Mouse (Mus musculus) midbrain, embryonic 12.5 days (tissue): Measurements from ENCODE around the gene A930017K11Rik. TPM values are rescaled to one million over a fixed set of nuclear protein-coding genes. Genes with fewer than 3 reads are reported as not detected.

Source experiments
- ATAC-seq: fragments of 200-750 bp; cut with Nextera tagmentation; 2 replicates; pipeline ENCODE4 v1.8.0; 2017; ENCODE audit warnings: low read depth, moderate TSS enrichment, moderate library complexity; ENCODE audit not compliant: low FRiP score
- H3K27ac ChIP-seq: fragments of 300-500 bp; sonication (generic); replicated peaks from 2 replicates; pipeline ENCODE4 v1.5.1; 2016; ENCODE audit warnings: mild to moderate bottlenecking
- H3K27me3 ChIP-seq: fragments of 300-500 bp; sonication (generic); 2 replicates; pipeline ENCODE4 v1.6.1; 2016; ENCODE audit warnings: mild to moderate bottlenecking
- H3K36me3 ChIP-seq: fragments of 300-500 bp; sonication (generic); 2 replicates; pipeline ENCODE4 v1.6.1; 2016
- H3K4me1 ChIP-seq: fragments of 300-500 bp; sonication (generic); 2 replicates; pipeline ENCODE4 v1.6.1; 2016
- H3K4me2 ChIP-seq: fragments of 300-500 bp; sonication (generic); replicated peaks from 2 replicates; pipeline ENCODE4 v1.6.1; 2016; ENCODE audit warnings: mild to moderate bottlenecking, moderate library complexity
- H3K4me3 ChIP-seq: fragments of 300-500 bp; sonication (generic); 2 replicates; pipeline ENCODE4 v1.5.1; 2016; ENCODE audit warnings: mild to moderate bottlenecking
- H3K9ac ChIP-seq: fragments of 300-500 bp; sonication (generic); replicated peaks from 2 replicates; pipeline ENCODE4 v1.6.1; 2016; ENCODE audit warnings: mild to moderate bottlenecking, moderate library complexity
- H3K9me3 ChIP-seq: fragments of 300-500 bp; sonication (generic); 2 replicates; pipeline ENCODE4 v1.6.1; 2016; ENCODE audit warnings: mild to moderate bottlenecking
- WGBS: fragments of 180-500 bp; shearing (Covaris S2); methylation state at CpG from one replicate; pipeline ENCODE4 v1.1.7; 2016; 5-methylcytosine and 5-hydroxymethylcytosine counted together
- polyA plus RNA-seq: library from polyadenylated mRNA; unstranded; fragments of >200 nt; fragmentation: Nextera tagmentation; extraction: Ambion mirVana; gene quantifications from 2 replicates; pipeline ENCODE4 v1.2.1, GENCODE M21; 2016

The A930017K11Rik gene
- polyA plus RNA-seq, 1 experiment from 2014 or later, result 0.13 TPM

DNA sequence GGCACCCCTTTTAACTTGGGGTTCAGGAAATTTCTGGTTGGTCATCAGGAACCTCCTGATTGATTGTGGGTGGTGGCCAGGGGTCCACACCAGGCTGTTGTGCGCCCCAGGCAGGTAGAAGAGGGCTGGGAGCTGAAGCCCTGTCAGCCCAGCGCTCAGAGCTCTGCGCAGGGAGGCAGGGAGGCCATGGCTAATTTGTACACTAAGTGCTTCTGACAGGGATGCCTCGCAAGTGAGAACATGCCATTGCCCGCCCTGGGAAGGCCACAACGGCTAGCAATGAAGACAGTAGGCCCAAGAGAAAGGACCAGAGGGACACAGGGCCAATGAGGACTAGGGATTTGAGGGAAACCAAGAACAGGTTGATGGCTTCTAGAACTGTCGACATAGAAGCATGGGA is 4.3 kb upstream of the A930017K11Rik start:
- 86% methylated on average over 7 of the region's 7 CpGs for WGBS
- no peaks in the 10 kb centered on the region for H3K9me3 ChIP-seq
- no peak overlapping the region for H3K4me3 ChIP-seq
- peaks cover 5% of the 10 kb centered on the region for H3K4me1 ChIP-seq
- no peak overlapping the region for H3K9ac ChIP-seq
- no peak overlapping the region for H3K4me2 ChIP-seq
- peaks cover 24% of the 10 kb centered on the region for H3K27me3 ChIP-seq
- H3K27ac ChIP-seq, result no peak overlapping the region
- peaks cover 40% of the 10 kb centered on the region for H3K36me3 ChIP-seq
- ATAC-seq, result no peak

DNA sequence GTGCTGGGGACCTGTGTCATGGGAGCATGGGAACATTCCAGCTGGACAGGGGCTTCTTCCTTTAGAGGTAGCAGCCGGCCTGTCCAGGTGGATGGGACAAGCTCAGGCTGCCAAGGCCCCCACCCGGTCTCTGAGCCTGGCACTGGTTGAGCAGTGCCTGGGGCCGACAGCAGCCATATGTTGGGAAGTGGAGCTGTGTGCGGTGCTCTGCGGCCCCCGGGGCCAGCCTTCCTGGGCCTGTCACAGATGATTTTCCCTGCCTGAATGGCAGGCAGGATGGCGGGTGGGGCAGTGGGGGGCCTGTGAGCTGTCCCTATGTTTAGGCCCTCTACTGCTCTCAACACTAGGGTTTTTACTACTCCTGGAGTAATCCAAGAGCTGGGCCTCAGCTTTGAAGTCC is 3.8 kb upstream of the A930017K11Rik start:
- H3K27me3 ChIP-seq, result peaks cover 29% of the 10 kb centered on the region
- H3K9ac ChIP-seq, result peak overlapping the region; percentile 16; the same call in 1 of the 2 replicates
- H3K4me1 ChIP-seq, result peaks cover 8% of the 10 kb centered on the region
- H3K4me3 ChIP-seq, result no peak overlapping the region
- H3K4me2 ChIP-seq, result no peak overlapping the region
- no peaks in the 10 kb centered on the region for H3K9me3 ChIP-seq
- ATAC-seq, result no peak
- H3K27ac ChIP-seq, result no peak overlapping the region
- peaks cover 35% of the 10 kb centered on the region for H3K36me3 ChIP-seq
- WGBS, result 82% methylated on average over 7 of the region's 7 CpGs

DNA sequence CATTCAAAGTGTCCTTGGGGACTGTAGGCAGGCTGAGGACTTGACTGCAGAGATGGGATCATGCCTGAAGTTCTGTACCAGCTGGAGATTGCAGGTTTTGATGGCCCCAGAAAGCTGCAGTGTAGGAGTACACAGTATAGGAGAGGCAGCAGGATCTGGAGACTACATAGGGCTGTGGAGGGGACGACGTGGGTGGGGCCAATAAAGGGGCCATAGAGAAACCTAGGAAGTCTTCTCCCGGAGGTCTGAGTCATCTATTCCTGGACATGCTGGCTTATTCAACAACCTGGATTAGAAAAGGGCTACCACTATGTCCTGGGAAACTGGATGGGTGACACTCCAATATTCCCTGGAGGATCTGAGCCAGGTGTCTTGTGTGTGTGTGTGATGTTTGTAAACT is 3.4 kb upstream of the A930017K11Rik start:
- H3K27me3 ChIP-seq, result peaks cover 33% of the 10 kb centered on the region
- no peak for ATAC-seq
- 74% methylated on average over 3 of the region's 3 CpGs for WGBS
- H3K9ac ChIP-seq, result peak overlapping the region; percentile 16; the same call in 1 of the 2 replicates
- H3K27ac ChIP-seq, result no peak overlapping the region
- H3K9me3 ChIP-seq, result no peaks in the 10 kb centered on the region
- no peak overlapping the region for H3K4me3 ChIP-seq
- H3K36me3 ChIP-seq, result peaks cover 31% of the 10 kb centered on the region
- H3K4me1 ChIP-seq, result peaks cover 8% of the 10 kb centered on the region
- no peak overlapping the region for H3K4me2 ChIP-seq

DNA sequence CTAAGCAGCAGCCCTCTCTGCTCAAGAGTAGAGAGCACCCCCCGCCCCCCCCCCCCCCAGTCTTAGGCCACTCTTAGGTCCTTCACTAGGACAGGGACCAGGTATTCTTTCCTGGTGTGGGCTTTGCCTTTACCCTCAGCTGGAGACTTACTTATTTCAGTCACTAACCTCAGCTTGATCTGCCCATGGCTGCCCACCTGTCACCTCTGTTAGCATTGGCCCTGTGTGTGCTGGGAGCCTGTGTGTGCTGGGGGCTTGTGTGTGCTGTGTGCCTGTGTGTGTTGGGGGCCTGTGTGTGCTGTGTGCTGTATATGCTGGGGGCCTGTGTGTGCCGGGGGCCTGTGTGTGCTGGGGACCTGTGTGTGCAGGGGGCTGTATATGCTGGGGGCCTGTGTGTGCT is 2.3 kb upstream of the A930017K11Rik start:
- peaks cover 21% of the 10 kb centered on the region; the same call in 1 of the 2 replicates for H3K36me3 ChIP-seq
- no peaks in the 10 kb centered on the region for H3K9me3 ChIP-seq
- ATAC-seq, result no peak
- H3K4me3 ChIP-seq, result no peak overlapping the region
- H3K4me2 ChIP-seq, result no peak overlapping the region
- H3K27ac ChIP-seq, result no peak overlapping the region
- WGBS, result 100% methylated on average over 1 of the region's 2 CpGs
- H3K4me1 ChIP-seq, result peaks cover 8% of the 10 kb centered on the region
- no peak overlapping the region for H3K9ac ChIP-seq
- peaks cover 44% of the 10 kb centered on the region for H3K27me3 ChIP-seq

DNA sequence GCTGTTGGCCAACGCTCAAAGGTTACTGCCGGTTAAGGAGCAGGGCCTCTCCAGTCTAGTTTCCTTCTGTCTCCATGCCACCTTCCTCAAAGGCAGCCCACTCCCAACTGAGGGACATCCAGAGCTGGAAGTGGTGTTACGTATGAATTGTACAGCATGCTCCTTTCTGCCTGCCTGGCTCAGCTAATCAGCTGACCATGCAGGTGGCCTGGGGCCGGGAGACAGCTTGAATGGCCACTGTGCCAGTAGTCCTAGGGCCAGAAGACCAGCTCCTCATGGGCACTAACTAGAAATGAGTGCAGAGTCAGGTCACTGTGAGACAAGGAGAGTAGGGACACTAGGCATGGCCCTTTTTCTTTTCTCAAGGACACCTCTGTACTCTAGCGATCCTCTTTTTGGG is 796 bp upstream of the A930017K11Rik start:
- H3K27me3 ChIP-seq, result peaks cover 46% of the 10 kb centered on the region
- 78% methylated on average over 5 of the region's 5 CpGs for WGBS
- H3K9me3 ChIP-seq, result no peaks in the 10 kb centered on the region

DNA sequence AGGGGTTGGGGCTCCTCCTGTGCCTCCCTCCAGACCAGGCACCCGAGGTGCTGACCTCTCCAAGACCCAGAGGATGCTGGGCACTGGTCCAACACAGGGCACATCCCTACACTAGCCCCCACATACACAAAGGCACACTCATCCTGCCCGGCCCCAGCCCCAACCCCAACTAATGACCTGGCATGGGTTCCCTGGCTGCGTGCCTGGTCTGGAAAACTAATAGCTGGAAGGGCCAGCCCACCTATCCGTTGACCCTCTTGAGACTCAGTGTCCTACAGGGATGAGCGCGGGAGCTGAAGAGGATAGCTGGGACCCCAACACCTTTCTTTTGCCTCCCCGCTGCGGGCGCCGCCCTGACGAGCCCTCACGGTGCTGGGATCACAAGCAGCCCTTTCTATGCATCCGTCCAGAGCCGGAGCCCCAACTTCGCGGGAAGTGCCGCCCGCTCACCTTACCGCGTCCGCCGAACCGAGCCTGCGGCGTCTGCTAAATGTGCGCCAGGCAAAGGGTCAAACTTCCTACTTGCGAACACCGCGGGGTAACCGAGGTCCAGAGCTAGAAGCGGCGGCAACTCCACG is 1.1 kb downstream of the A930017K11Rik start:
- peaks cover 46% of the 10 kb centered on the region for H3K27me3 ChIP-seq
- 1% methylated on average over 33 of the region's 33 CpGs for WGBS

More for the DNA sequence above, 796 bp upstream of the A930017K11Rik start:
- Histone ChIP-seq H3K36me3 (0 out of 2 replicates have a peak, but pooled peaks cover 10% of the 10 kb centered on the region), H3K4me3 (no peak overlapping the region), H3K9ac (no peak overlapping the region), H3K27ac (no peak overlapping the region), H3K4me2 (no peak overlapping the region), H3K4me1 (peaks cover 8% of the 10 kb centered on the region)
- ATAC-seq, result no peak

DNA sequence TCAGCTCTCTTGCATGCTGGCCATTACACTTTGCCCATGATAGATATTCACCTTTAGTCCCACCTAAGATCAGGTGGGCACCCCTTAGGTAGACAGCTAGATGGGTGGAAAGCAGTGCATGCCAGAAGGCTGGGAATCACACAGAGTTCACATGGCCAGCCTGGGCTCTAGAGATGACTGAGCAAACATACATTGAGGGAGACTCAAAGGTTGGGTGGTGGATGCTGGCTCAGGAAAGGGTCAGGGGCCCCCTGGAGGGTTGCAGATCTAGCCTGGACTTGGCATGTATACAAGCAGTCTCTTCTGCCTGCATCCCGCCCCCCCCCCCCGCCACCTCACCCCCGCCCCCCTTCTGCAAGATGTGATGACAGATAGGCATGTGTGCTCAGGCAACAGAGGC is 1.7 kb downstream of the A930017K11Rik start:
- Histone ChIP-seq H3K4me2 (no peak overlapping the region), H3K4me1 (peaks cover 8% of the 10 kb centered on the region), H3K27me3 (peaks cover 46% of the 10 kb centered on the region), H3K9me3 (no peaks in the 10 kb centered on the region), H3K36me3 (no peaks in the 10 kb centered on the region), H3K4me3 (no peak overlapping the region), H3K9ac (no peak overlapping the region), H3K27ac (no peak overlapping the region)
- WGBS, result 14% methylated on average over 3 of the region's 3 CpGs
- no peak for ATAC-seq

More for the DNA sequence above, 1.1 kb downstream of the A930017K11Rik start:
- no peak for ATAC-seq
- H3K9me3 ChIP-seq, result no peaks in the 10 kb centered on the region
- H3K4me2 ChIP-seq, result peak overlapping the region; percentile 43
- H3K27ac ChIP-seq, result no peak overlapping the region
- H3K4me1 ChIP-seq, result peaks cover 8% of the 10 kb centered on the region
- peak overlapping the region; percentile 32 for H3K4me3 ChIP-seq
- no peak overlapping the region for H3K9ac ChIP-seq
- no peaks in the 10 kb centered on the region for H3K36me3 ChIP-seq

DNA sequence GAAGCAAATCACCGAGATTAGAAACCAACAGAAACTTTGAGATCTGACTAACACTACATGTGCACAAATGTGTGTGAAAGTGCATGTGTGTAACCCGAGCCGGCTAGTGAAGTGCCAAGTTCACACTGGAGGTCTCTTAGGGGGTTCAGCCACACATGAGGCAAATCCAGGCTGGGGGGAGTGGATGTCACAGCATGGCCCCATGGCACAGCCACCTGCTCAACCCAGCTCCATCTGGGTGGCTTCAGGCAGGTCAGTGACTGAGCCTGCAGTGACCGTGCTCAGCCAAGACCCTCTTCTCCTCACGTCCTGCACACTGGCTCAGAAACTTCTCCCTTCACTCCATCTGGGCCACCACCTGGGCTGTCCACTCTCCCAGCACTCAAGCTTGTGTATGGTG is 2.4 kb downstream of the A930017K11Rik start:
- WGBS, result 80% methylated on average over 5 of the region's 5 CpGs
- peaks cover 50% of the 10 kb centered on the region for H3K27me3 ChIP-seq

DNA sequence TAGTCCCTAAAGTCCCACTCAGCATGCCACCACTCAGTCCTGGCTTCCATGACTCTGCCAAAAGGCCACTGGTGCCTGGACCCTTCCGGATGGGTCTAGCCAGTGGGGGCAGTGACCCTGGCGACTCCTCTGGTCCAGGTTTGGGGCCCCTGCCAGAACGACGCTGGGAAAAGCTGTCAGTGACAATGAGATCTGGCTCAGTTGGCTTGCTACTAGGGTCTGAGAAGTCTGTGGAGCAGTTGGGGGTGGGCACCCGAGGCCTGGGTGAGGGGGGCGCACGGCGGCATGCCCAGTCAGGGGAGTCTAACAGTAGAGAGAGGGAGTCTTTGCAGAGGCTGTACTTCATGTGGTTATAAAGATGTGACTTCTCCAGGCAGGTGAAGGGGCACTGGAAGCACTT is 4.3 kb downstream of the A930017K11Rik start:
- H3K36me3 ChIP-seq, result no peaks in the 10 kb centered on the region
- H3K4me3 ChIP-seq, result no peak overlapping the region
- peaks cover 8% of the 10 kb centered on the region for H3K4me1 ChIP-seq
- no peak for ATAC-seq
- H3K27ac ChIP-seq, result no peak overlapping the region
- no peak overlapping the region for H3K9ac ChIP-seq
- H3K27me3 ChIP-seq, result peaks cover 40% of the 10 kb centered on the region
- no peak overlapping the region for H3K4me2 ChIP-seq
- no peaks in the 10 kb centered on the region for H3K9me3 ChIP-seq
- 72% methylated on average over 8 of the region's 8 CpGs for WGBS

More for the DNA sequence above, 2.4 kb downstream of the A930017K11Rik start:
- Histone ChIP-seq H3K4me2 (no peak overlapping the region), H3K27ac (no peak overlapping the region), H3K4me1 (peaks cover 8% of the 10 kb centered on the region), H3K36me3 (no peaks in the 10 kb centered on the region), H3K4me3 (no peak overlapping the region), H3K9me3 (no peaks in the 10 kb centered on the region), H3K9ac (no peak overlapping the region)
- ATAC-seq, result no peak

DNA sequence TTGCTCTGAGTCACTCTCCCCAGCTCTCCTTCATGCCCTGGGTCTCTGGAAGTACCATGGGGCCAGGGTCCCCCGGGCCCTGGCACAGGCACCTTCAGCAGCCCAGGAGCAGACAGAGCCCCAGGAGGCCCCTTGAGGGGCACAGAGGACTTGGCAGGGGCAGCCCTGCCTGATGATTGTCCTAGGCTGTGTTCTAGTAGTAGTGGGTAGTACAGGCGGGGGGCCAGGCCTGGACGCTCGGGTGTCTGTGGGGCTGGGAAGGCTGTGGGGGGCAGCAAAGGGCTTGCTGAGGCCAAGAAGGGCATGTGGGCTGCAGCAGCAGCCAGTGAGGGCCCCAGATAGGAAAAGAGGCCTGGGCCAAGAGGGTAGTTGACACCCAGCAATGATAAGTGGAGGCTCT is 4.8 kb downstream of the A930017K11Rik start:
- Histone ChIP-seq H3K27ac (no peak overlapping the region), H3K4me1 (peaks cover 8% of the 10 kb centered on the region), H3K9ac (no peak overlapping the region), H3K36me3 (no peaks in the 10 kb centered on the region), H3K9me3 (no peaks in the 10 kb centered on the region), H3K4me3 (no peak overlapping the region), H3K4me2 (no peak overlapping the region), H3K27me3 (peaks cover 35% of the 10 kb centered on the region)
- 96% methylated on average over 4 of the region's 4 CpGs for WGBS
- ATAC-seq, result no peak

DNA sequence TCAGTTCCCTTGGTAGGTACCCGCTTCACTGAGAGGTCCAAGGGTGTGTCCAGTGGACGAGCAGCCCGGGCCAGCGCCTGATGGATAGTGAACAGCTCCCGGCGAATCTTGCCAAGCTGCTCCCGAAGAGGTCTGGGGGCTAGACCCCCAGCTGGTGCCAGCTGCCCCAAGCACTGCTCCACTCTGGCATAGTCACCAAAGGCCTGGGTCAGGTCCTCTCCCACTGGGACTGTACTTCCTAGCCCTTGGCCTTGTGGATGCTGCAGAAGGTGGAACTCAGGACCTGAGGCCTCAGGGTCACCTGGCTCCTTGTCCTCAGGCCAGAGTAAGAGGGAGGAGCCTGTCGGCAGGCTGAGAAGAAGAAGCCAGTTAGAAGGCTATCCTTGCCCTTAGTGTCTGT is 5.5 kb downstream of the A930017K11Rik start:
- WGBS, result 79% methylated on average over 8 of the region's 8 CpGs
- Histone ChIP-seq H3K4me2 (no peak overlapping the region), H3K27me3 (peaks cover 29% of the 10 kb centered on the region), H3K4me1 (peaks cover 6% of the 10 kb centered on the region), H3K4me3 (no peak overlapping the region), H3K9me3 (no peaks in the 10 kb centered on the region), H3K27ac (no peak overlapping the region), H3K9ac (no peak overlapping the region), H3K36me3 (no peaks in the 10 kb centered on the region)
- no peak for ATAC-seq

DNA sequence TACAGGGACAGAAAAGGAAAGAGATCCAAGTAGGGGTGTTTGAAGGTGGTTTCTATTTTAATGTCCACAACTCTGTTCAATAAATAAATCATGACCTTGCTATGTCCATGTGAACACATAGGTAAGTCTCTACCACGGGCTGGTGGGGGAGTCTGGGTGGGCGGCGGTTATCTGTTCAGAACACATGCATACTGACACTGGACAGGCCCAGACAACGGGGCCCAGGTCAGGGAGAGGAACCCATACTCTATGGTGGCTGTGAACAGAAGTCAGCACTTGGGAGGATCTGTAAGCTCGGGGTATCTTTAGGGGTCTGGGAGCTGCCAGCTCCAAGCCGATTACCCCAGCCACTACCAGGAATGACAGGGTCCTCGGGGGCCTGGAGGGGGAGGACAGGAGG is 6.0 kb downstream of the A930017K11Rik start:
- no peak overlapping the region for H3K4me3 ChIP-seq
- peaks cover 23% of the 10 kb centered on the region for H3K27me3 ChIP-seq
- no peaks in the 10 kb centered on the region for H3K9me3 ChIP-seq
- no peak overlapping the region for H3K9ac ChIP-seq
- no peaks in the 10 kb centered on the region for H3K36me3 ChIP-seq
- 0 out of 2 replicates have a peak, but pooled peaks cover under 1% of the 10 kb centered on the region for H3K4me1 ChIP-seq
- no peak overlapping the region for H3K27ac ChIP-seq
- no peak for ATAC-seq
- no peak overlapping the region for H3K4me2 ChIP-seq
- 77% methylated on average over 7 of the region's 7 CpGs for WGBS
